Mouse (Mus musculus): ENCODE data around the gene Dhrs7b. TPM values are rescaled to one million over a fixed set of nuclear protein-coding genes. Genes with fewer than 3 reads are reported as not detected.
A peak's percentile ranks its signal among the peaks of the same experiment; 100 is the strongest.
"Not testable (repeated sequence)": the region's sequence is repeated elsewhere in the genome, so short reads cannot be mapped to it uniquely, and the experiment has no call there.

Gene Dhrs7b
- polyA plus RNA-seq, 1 experiment = 20.9 TPM

DNA sequence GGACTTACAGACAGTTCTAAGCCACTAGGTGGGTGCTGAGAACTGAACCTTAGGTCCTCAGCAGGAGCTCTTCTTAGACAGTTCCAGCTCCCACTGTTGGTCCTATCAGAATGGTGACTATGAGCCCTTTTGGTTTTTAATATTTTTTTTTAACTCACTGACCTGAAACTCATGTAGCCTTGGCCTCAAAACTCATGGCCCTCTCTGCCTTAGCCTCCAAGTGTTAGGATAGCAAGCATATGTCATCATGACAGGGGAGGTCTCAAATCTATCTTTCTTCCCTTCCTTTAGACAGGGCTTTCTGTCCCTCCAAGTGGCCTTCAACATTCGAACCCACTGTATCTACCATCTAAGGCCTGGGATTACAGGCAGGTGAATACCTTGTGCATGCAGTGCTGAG is 29.5 kb upstream of the Dhrs7b start:
- TF ChIP-seq POLR2A (IDR thresholded peaks at IDR 0.05; ENCODE audit: insufficient read depth, low read length) = no peak
- peaks cover 74% of the 10 kb centered on the region for H3K36me3 ChIP-seq (ENCODE audit: control insufficient read depth, insufficient read depth, low read length, poor library complexity, severe bottlenecking)

DNA sequence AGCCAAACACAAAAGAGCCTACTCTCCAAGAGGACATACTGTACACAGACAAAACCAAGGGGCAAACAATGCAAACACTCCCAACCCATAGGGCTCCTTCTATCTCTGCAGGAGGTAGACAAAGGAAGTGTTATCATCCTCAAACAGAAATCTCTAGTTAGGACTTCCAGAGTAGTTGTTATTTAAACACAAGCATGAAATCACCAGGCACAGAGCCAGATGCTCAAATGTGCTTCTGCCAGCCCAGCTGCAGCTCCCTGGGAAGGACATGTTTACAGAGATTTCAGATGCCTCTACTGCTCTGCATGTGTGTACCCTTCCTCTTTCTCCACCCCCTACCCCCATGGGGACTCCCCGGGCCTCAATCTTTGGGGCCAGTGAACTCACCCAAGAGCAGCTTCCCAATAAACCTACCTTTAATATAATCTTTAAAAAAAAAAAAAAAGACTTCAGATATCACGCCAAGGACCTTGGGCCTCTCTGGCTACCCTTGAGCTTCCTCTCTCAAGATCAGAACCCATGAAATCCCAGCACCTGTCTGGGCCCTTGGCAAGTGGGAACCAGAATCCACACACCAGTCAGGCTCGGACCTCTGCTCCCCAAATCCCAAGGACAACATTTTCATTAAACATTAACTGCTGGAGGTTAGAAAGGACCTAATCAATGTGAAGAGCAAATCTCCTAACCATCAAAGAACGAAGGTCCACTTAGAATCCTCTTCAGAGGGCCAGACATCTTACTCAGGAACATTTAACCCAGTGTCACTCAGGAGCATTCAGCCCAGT is 22.0 kb upstream of the Dhrs7b start:
- Histone ChIP-seq H3K27ac (ENCODE audit: insufficient read depth, low read length) (no peak overlapping the region), H3K27me3 (ENCODE audit: control insufficient read depth, insufficient read depth, low read length, poor library complexity, severe bottlenecking) (no peaks in the 10 kb centered on the region), H3K9ac (ENCODE audit: low read depth, poor library complexity, severe bottlenecking) (peak overlapping the region; percentile 37; the same call in 1 of the 2 replicates), H3K9me3 (replicated peaks; ENCODE audit: control insufficient read depth, insufficient read depth, low read length, poor library complexity, severe bottlenecking) (no peaks in the 10 kb centered on the region), H3K4me1 (ENCODE audit: control insufficient read depth, insufficient read depth, low read length) (peaks cover 1% of the 10 kb centered on the region), H3K4me3 (ENCODE audit: low read depth, low read length) (no peak overlapping the region), H3K36me3 (ENCODE audit: control insufficient read depth, insufficient read depth, low read length, poor library complexity, severe bottlenecking) (peaks cover 21% of the 10 kb centered on the region)
- no peak for TF ChIP-seq CTCF (IDR thresholded peaks at IDR 0.05; ENCODE audit: low read depth, low read length)
- TF ChIP-seq POLR2A (IDR thresholded peaks at IDR 0.05; ENCODE audit: insufficient read depth, low read length) = no peak
- no peak for TF ChIP-seq EP300 (IDR thresholded peaks at IDR 0.05; ENCODE audit: insufficient read depth, low read depth, low read length)

More for the DNA sequence above, 29.5 kb upstream of the Dhrs7b start:
- H3K27me3 ChIP-seq (ENCODE audit: control insufficient read depth, insufficient read depth, low read length, poor library complexity, severe bottlenecking) = no peaks in the 10 kb centered on the region
- no peak overlapping the region for H3K27ac ChIP-seq (ENCODE audit: insufficient read depth, low read length)
- no peaks in the 10 kb centered on the region for H3K9me3 ChIP-seq (replicated peaks; ENCODE audit: control insufficient read depth, insufficient read depth, low read length, poor library complexity, severe bottlenecking)
- H3K4me3 ChIP-seq (ENCODE audit: low read depth, low read length) = no peak overlapping the region
- no peak overlapping the region for H3K9ac ChIP-seq (ENCODE audit: low read depth, poor library complexity, severe bottlenecking)
- H3K4me1 ChIP-seq (ENCODE audit: control insufficient read depth, insufficient read depth, low read length) = no peaks in the 10 kb centered on the region

DNA sequence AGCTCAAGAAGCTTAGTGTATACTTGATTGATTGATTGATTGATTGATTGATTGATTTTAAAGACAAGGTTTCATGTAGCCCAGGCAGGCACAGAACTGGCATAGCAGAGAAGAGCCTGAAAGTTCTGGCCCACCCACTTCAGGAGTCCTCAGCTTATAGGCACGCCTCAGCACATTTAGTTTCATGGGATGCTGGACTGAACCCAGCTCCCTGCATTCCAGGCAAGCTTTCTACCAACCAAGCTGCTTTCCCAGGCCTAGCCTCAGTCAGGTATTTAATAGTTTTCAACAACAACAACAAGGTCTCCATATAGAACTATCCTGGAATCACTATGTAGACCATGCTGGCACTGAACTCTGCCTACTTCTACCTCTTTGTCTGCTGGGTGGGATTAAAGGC is 20.9 kb upstream of the Dhrs7b start:
- H3K4me1 ChIP-seq (ENCODE audit: control insufficient read depth, insufficient read depth, low read length) = peaks cover 1% of the 10 kb centered on the region
- H3K9me3 ChIP-seq (replicated peaks; ENCODE audit: control insufficient read depth, insufficient read depth, low read length, poor library complexity, severe bottlenecking) = no peaks in the 10 kb centered on the region
- H3K27me3 ChIP-seq (ENCODE audit: control insufficient read depth, insufficient read depth, low read length, poor library complexity, severe bottlenecking) = no peaks in the 10 kb centered on the region
- TF ChIP-seq EP300 (IDR thresholded peaks at IDR 0.05; ENCODE audit: insufficient read depth, low read depth, low read length) (no peak), CTCF (IDR thresholded peaks at IDR 0.05; ENCODE audit: low read depth, low read length) (no peak), POLR2A (IDR thresholded peaks at IDR 0.05; ENCODE audit: insufficient read depth, low read length) (no peak)
- no peak overlapping the region for H3K27ac ChIP-seq (ENCODE audit: insufficient read depth, low read length)
- H3K36me3 ChIP-seq (ENCODE audit: control insufficient read depth, insufficient read depth, low read length, poor library complexity, severe bottlenecking) = peaks cover 11% of the 10 kb centered on the region
- H3K9ac ChIP-seq (ENCODE audit: low read depth, poor library complexity, severe bottlenecking) = peak overlapping the region; percentile 50
- H3K4me3 ChIP-seq (ENCODE audit: low read depth, low read length) = 0 out of 2 replicates have a peak overlapping the region, but pooled peaks have one; percentile 76

DNA sequence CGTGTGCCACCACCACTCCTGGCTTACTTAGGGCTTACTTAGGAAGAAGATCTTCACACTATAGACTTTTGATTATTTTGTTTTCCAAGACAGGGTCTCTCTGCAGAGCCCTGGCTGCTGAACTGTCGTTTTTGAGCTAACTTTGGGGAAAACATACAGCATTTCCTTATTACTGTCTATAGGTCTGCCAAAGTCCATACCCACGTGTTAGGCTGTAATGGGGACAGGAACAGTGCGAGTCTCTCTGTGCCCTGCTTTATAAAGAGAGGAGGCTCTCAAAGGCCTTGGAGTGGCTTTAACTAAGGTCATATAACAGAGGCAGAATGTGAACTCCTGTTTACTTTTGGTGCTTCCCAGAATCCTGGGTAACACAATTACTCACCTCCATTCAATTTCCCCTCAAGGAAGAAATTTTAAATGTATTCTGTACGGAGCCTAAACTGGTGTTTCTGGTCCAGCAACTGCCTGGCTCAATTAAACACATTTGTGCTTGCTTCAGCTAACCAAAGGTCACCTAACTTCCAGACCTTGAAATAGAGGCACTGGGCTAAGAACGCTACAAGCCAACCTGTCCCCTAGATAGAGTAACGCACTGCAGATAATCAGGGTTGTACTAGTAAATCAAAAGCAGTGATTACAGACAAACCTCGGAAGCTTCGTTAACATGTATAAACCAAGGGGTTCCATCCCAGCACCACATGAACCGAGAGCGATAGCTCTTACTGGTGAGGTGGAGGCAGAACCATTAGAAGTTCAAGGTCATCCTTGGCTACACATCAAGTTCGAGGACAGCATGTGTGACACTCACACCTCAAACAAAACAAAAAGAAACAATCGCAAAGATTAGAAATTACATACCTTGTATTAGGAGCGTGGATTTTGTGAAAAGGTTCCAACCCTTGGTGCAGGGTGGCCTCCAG is 20.1 kb upstream of the Dhrs7b start:
- Histone ChIP-seq H3K27me3 (ENCODE audit: control insufficient read depth, insufficient read depth, low read length, poor library complexity, severe bottlenecking) (no peaks in the 10 kb centered on the region), H3K9ac (ENCODE audit: low read depth, poor library complexity, severe bottlenecking) (peak overlapping the region; percentile 50), H3K4me1 (ENCODE audit: control insufficient read depth, insufficient read depth, low read length) (peaks cover 1% of the 10 kb centered on the region), H3K36me3 (ENCODE audit: control insufficient read depth, insufficient read depth, low read length, poor library complexity, severe bottlenecking) (peaks cover 6% of the 10 kb centered on the region), H3K27ac (ENCODE audit: insufficient read depth, low read length) (peak overlapping the region; percentile 22), H3K9me3 (replicated peaks; ENCODE audit: control insufficient read depth, insufficient read depth, low read length, poor library complexity, severe bottlenecking) (no peaks in the 10 kb centered on the region), H3K4me3 (ENCODE audit: low read depth, low read length) (peak overlapping the region; percentile 76)
- TF ChIP-seq POLR2A (IDR thresholded peaks at IDR 0.05; ENCODE audit: insufficient read depth, low read length) (no peak), EP300 (IDR thresholded peaks at IDR 0.05; ENCODE audit: insufficient read depth, low read depth, low read length) (no peak), CTCF (IDR thresholded peaks at IDR 0.05; ENCODE audit: low read depth, low read length) (no peak)

DNA sequence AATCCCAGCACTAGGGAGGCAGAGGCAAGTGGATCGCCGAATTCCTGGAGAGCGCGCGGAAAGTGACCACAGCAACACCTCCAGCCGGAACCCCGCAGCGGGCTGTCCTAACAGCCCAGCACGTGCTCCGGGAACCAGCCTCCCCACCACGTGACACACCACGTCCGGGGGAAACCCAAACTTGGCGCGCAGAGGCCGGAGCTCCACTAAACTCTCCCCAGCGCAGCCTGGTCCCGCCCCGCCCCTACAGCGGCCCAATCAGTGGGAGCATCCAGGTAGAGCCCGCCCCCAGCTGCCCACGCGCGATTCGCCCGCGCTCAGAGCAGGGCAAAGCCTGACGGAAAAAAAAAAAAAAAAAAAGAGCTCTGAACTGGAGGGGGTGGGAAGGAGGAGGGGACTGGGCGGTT is 19.4 kb upstream of the Dhrs7b start:
- H3K9me3 ChIP-seq (replicated peaks; ENCODE audit: control insufficient read depth, insufficient read depth, low read length, poor library complexity, severe bottlenecking) = no peaks in the 10 kb centered on the region
- peaks cover 6% of the 10 kb centered on the region for H3K36me3 ChIP-seq (ENCODE audit: control insufficient read depth, insufficient read depth, low read length, poor library complexity, severe bottlenecking)
- peak overlapping the region; percentile 22 for H3K27ac ChIP-seq (ENCODE audit: insufficient read depth, low read length)
- peaks cover 1% of the 10 kb centered on the region for H3K4me1 ChIP-seq (ENCODE audit: control insufficient read depth, insufficient read depth, low read length)
- peak overlapping the region; percentile 76 for H3K4me3 ChIP-seq (ENCODE audit: low read depth, low read length)
- TF ChIP-seq CTCF (IDR thresholded peaks at IDR 0.05; ENCODE audit: low read depth, low read length) = no peak
- no peak for TF ChIP-seq EP300 (IDR thresholded peaks at IDR 0.05; ENCODE audit: insufficient read depth, low read depth, low read length)
- no peak for TF ChIP-seq POLR2A (IDR thresholded peaks at IDR 0.05; ENCODE audit: insufficient read depth, low read length)
- H3K27me3 ChIP-seq (ENCODE audit: control insufficient read depth, insufficient read depth, low read length, poor library complexity, severe bottlenecking) = no peaks in the 10 kb centered on the region
- peak overlapping the region; percentile 50 for H3K9ac ChIP-seq (ENCODE audit: low read depth, poor library complexity, severe bottlenecking)

DNA sequence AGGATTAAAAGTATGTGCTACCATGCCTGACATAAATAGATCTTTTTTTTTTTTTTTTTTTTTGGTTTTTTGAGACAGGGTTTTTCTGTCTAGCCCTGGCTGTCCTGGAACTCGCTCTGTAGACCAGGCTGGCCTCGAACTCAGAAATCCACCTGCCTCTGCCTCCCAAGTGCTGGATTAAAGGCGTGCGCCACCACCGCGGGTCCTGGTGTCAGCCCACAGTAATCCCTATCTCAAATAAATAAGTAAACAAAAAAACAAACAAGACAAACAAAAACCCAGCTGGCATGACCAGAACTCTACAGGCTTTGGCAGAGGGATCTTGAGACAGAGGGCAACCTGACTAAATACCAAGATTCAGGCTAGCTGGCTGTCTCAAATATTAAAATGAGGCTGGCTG is 18.8 kb upstream of the Dhrs7b start, which contains the start of gene Shmt1:
Gene Shmt1 (minus strand): TSS at position 101 of the 400 bp plus-strand sequence.
- peak within 1 kb of the TSS; percentile 50 for H3K9ac ChIP-seq (ENCODE audit: low read depth, poor library complexity, severe bottlenecking)
- H3K27me3 ChIP-seq (ENCODE audit: control insufficient read depth, insufficient read depth, low read length, poor library complexity, severe bottlenecking); H3K36me3 ChIP-seq (ENCODE audit: control insufficient read depth, insufficient read depth, low read length, poor library complexity, severe bottlenecking); H3K4me1 ChIP-seq (ENCODE audit: control insufficient read depth, insufficient read depth, low read length); H3K9me3 ChIP-seq (replicated peaks; ENCODE audit: control insufficient read depth, insufficient read depth, low read length, poor library complexity, severe bottlenecking): not testable (repeated sequence)
- peak within 1 kb of the TSS; percentile 76 for H3K4me3 ChIP-seq (ENCODE audit: low read depth, low read length)
- peak within 1 kb of the TSS; percentile 22 for H3K27ac ChIP-seq (ENCODE audit: insufficient read depth, low read length)

Data from ES-Bruce4 (cell line).